Mouse (Mus musculus) limb, embryonic 10.5 days (tissue): Measurements from ENCODE around the gene B830017H08Rik. TPM values are rescaled to one million over a fixed set of nuclear protein-coding genes. Genes with fewer than 3 reads are reported as not detected.

Source experiments
- DNase-seq: peaks from one replicate; pipeline ENCODE4 v3.0.0-alpha.2; 2017; ENCODE audit warnings: low spot score
- H3K27ac ChIP-seq: fragments of 300-500 bp; sonication (generic); 2 replicates; pipeline ENCODE4 v1.5.1; 2016; ENCODE audit warnings: mild to moderate bottlenecking
- H3K27me3 ChIP-seq: fragments of 300-500 bp; sonication (generic); 2 replicates; pipeline ENCODE4 v1.6.1; 2016; ENCODE audit warnings: low read depth, mild to moderate bottlenecking; ENCODE audit not compliant: poor library complexity, severe bottlenecking
- H3K36me3 ChIP-seq: fragments of 300-500 bp; sonication (generic); 2 replicates; pipeline ENCODE4 v1.6.1; 2016; ENCODE audit warnings: mild to moderate bottlenecking, moderate library complexity
- H3K4me1 ChIP-seq: fragments of 300-500 bp; sonication (generic); 2 replicates; pipeline ENCODE4 v1.6.1; 2016
- H3K4me3 ChIP-seq: fragments of 300-500 bp; sonication (generic); 2 replicates; pipeline ENCODE4 v1.5.1; 2016; ENCODE audit warnings: mild to moderate bottlenecking, moderate library complexity
- H3K9me3 ChIP-seq: fragments of 300-500 bp; sonication (generic); replicated peaks from 2 replicates; pipeline ENCODE4 v1.6.1; 2016; ENCODE audit warnings: mild to moderate bottlenecking
- WGBS: fragments of 180-500 bp; shearing (Covaris S2); methylation state at CpG from one replicate; pipeline ENCODE4 v1.1.7; 2016; 5-methylcytosine and 5-hydroxymethylcytosine counted together
- polyA plus RNA-seq: library from polyadenylated mRNA; unstranded; fragments of >200 nt; fragmentation: Nextera tagmentation; extraction: Ambion mirVana; gene quantifications from 2 replicates; pipeline ENCODE4 v1.2.1, GENCODE M21; 2016

The B830017H08Rik gene
- polyA plus RNA-seq, 1 experiment from 2014 or later: 0.61 TPM

DNA sequence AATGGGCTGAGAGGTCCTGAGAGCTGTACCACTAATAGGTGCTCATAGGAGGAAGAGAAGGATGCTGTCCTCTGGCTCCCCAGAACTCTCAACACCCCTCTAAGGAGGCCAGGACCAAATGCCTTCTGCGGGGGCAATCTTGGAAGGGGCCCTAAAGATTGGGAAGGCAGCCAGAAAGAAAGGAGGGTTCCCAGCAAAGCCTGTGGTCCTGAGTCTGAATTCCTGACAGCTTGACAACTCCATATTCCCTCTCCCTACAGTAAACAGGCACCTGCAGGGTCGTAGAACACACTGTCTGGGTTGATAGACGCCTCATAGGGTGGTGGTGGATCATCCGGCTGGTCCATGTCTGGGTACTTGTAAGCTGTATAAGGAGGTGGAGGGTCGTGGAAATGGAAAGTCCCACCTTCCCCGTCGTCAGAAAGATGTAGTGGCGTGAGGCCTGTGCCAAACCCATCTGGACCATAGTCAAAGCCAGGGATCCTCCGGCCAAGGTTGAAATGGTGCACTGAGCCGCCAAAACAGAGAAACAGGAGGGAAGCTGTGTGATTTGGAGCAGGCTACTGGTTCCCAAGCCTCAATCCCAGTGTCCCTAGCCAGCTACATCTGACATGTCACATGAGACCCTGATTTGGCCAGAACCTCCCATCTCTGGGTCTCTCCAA is 10.9 kb downstream of the B830017H08Rik start:
- Histone ChIP-seq H3K4me1 (no peaks in the 10 kb centered on the region), H3K4me3 (no peak overlapping the region), H3K36me3 (peaks cover 90% of the 10 kb centered on the region), H3K27ac (no peak overlapping the region), H3K9me3 (no peaks in the 10 kb centered on the region), H3K27me3 (no peaks in the 10 kb centered on the region)
- DNase-seq: no peak
- 90% methylated on average over 10 of the region's 10 CpGs for WGBS

DNA sequence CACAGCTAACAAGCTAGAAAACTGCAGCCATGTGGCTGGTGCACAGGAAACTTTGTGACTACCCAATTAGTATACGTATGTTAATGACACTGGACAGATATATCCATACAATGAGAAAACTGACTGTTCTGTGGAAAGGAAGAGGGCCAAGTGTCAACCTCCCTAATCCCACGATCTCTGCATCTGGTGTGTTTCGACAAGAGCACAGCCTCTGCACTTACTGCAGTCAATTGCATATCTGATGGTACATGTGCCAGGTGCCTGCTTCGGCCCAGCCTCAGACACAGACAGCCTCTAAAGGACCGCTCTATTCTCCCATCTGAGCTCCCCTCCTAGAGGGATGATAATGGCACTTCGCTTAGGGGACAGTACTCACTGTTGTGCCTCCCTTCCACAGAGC is 15.5 kb downstream of the B830017H08Rik start:
- no peak for DNase-seq
- WGBS: 94% methylated on average over 6 of the region's 6 CpGs

DNA sequence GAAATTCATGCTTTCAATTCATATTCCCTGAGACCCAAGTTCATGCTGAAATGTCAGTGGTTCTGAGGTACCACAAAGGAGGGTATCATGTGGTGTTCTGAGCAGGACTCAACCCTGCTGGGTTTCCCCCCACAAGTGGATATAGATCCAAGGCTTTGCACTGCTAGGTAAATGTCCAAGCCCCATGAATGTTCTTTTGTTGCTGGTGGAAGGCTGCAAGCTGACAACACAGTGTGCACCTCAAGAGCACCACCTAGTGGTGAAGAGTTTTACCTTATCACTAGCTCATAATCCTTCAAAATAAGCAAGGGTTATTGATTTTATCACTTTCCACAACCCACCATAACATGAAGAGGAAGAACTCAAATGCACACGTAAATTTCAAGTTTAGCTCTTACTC is 16.0 kb downstream of the B830017H08Rik start:
- Histone ChIP-seq H3K9me3 (no peaks in the 10 kb centered on the region), H3K4me1 (no peaks in the 10 kb centered on the region), H3K27ac (0 out of 2 replicates have a peak overlapping the region, but pooled peaks have one; percentile 3), H3K4me3 (no peak overlapping the region), H3K36me3 (peaks cover 98% of the 10 kb centered on the region), H3K27me3 (no peaks in the 10 kb centered on the region)
- DNase-seq: peak; percentile 45
- 45% methylated on average over 1 of the region's 1 CpGs for WGBS

More for the DNA sequence above, 15.5 kb downstream of the B830017H08Rik start:
- no peaks in the 10 kb centered on the region for H3K4me1 ChIP-seq
- 0 out of 2 replicates have a peak overlapping the region, but pooled peaks have one; percentile 3 for H3K27ac ChIP-seq
- no peaks in the 10 kb centered on the region for H3K27me3 ChIP-seq
- H3K36me3 ChIP-seq: peaks cover 98% of the 10 kb centered on the region
- no peak overlapping the region for H3K4me3 ChIP-seq
- H3K9me3 ChIP-seq: no peaks in the 10 kb centered on the region

DNA sequence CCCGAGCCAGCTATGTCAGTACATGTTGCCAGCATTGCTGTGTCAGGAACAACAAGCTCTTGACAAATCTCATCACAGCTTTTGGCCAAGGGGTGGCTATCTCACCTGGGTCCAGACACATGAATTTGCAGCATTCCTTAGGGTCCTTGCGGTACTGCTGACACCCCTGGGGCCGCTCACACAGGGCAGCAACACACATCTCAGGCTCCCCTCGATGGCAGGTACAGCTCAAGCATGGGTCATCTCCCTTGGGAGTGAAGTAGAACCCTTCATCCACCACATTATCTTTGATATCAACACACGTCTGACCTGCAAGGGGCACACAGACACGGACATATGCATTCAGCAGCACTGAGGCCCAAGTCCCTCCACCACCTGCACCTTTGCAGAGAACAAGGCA is 16.6 kb downstream of the B830017H08Rik start:
- Histone ChIP-seq H3K27ac (no peak overlapping the region), H3K4me3 (no peak overlapping the region), H3K4me1 (no peaks in the 10 kb centered on the region), H3K27me3 (no peaks in the 10 kb centered on the region), H3K36me3 (peaks cover 98% of the 10 kb centered on the region), H3K9me3 (no peaks in the 10 kb centered on the region)
- WGBS: 85% methylated on average over 6 of the region's 6 CpGs
- DNase-seq: no peak

DNA sequence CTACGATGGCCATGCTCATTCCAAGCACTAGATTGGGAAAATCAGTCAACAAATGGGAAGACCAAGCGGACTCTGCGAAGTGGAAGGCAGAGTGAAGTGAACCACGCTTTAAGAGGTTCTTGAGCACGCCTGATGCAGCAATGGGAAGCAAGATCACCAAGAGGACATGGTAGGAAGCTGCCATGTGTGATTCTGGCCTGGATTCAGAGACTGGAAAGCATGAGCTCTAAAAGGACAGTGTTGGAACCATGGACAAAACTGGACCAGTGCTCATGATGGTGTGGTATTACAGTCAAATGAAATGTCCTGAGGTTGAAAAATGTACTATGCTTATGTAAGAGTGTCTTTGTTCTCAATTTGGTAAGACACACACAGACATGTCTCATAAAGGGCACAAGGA is 18.4 kb downstream of the B830017H08Rik start:
- no peaks in the 10 kb centered on the region for H3K9me3 ChIP-seq
- H3K36me3 ChIP-seq: peaks cover 97% of the 10 kb centered on the region
- 95% methylated on average over 5 of the region's 5 CpGs for WGBS
- no peaks in the 10 kb centered on the region for H3K4me1 ChIP-seq
- H3K27ac ChIP-seq: no peak overlapping the region
- H3K27me3 ChIP-seq: no peaks in the 10 kb centered on the region
- no peak for DNase-seq
- H3K4me3 ChIP-seq: no peak overlapping the region

DNA sequence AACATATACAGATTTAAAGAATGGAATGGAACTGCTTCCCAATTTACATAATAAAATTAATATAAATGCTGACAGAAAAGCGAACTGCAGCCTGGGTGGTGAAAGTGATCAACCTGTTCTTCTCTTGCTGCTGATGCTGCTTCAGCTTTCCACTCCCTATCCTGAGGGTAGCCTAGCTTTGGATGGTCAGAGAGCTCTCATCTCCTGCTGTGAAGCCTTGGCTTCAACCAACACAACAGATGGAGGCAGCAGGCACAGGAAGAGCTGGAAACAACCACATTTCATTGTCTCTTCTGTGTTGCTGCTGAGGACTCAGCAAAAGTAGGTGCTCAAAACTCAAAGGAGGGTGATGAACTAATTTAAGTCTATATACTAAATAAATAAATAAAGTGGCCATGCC is 18.9 kb downstream of the B830017H08Rik start:
- Histone ChIP-seq H3K36me3 (peaks cover 97% of the 10 kb centered on the region), H3K4me1 (no peaks in the 10 kb centered on the region), H3K27me3 (no peaks in the 10 kb centered on the region), H3K4me3 (no peak overlapping the region), H3K9me3 (no peaks in the 10 kb centered on the region), H3K27ac (no peak overlapping the region)
- no peak for DNase-seq
- 100% methylated on average over 1 of the region's 1 CpGs for WGBS

DNA sequence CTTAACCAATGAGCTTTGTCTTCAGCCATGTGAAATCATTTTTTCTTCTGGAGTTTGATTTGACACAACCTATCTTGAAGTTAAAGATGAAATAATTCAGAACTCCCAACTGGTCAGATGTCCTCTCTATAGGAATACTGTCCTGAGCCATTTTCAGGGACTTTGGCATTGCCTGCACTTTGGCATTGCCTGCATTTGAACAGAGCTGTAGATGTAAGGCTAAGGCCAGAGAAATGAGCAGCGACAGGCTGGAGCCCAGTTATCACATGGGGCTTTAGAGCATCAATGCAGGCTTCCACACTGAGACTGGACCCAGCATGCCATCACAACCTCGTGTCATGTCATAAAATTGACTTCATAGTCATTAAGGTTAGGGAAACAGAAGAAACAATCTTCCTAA is 20.3 kb downstream of the B830017H08Rik start:
- no peak for DNase-seq
- Histone ChIP-seq H3K4me1 (no peaks in the 10 kb centered on the region), H3K27ac (no peak overlapping the region), H3K4me3 (no peak overlapping the region), H3K27me3 (no peaks in the 10 kb centered on the region), H3K9me3 (no peaks in the 10 kb centered on the region), H3K36me3 (peaks cover 97% of the 10 kb centered on the region)
- 84% methylated on average over 2 of the region's 2 CpGs for WGBS

DNA sequence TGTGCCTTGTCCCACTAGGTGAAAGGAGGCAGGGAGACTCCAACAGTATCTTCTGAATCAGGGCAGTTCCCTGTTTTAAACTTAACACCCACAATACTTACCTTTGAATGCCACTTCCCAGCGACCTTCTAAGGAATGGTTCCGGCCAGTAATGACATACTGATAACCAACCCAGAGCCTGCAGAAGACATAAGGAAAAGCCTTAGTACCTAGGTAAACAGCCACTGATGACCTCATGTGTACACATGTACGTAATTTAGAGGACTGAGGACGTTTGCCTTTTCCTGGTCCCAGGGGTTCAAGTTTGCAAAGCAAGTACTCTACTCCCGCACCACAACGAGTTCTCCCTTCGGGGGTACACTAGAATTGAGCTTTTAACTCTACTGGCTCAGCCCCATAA is 24.2 kb downstream of the B830017H08Rik start:
- Histone ChIP-seq H3K4me3 (no peak overlapping the region), H3K9me3 (no peaks in the 10 kb centered on the region), H3K27me3 (no peaks in the 10 kb centered on the region), H3K27ac (no peak overlapping the region), H3K36me3 (peaks cover 96% of the 10 kb centered on the region), H3K4me1 (no peaks in the 10 kb centered on the region)
- DNase-seq: no peak
- 94% methylated on average over 7 of the region's 7 CpGs for WGBS

DNA sequence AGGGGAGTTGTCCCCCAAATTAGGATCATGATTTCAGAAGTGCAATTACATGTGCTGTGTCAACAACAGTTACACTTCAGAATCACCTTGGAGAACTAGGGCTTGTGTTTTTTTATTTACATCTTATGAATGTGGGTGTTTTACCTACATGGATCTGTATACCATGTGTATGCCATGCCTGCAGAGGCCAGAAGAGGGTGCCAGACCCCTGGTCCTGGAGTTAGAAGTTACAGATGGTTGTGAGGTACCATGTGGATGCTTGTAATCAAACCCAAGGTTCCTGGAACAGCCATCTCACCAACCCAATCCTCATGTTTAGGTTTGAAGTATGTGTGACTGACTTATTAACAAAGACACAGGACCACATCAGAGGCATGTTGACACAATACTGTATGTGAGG is 25.7 kb downstream of the B830017H08Rik start:
- no peak overlapping the region for H3K4me3 ChIP-seq
- H3K9me3 ChIP-seq: no peaks in the 10 kb centered on the region
- DNase-seq: no peak
- H3K36me3 ChIP-seq: peaks cover 92% of the 10 kb centered on the region
- no peaks in the 10 kb centered on the region for H3K4me1 ChIP-seq
- no peaks in the 10 kb centered on the region for H3K27me3 ChIP-seq
- no peak overlapping the region for H3K27ac ChIP-seq

DNA sequence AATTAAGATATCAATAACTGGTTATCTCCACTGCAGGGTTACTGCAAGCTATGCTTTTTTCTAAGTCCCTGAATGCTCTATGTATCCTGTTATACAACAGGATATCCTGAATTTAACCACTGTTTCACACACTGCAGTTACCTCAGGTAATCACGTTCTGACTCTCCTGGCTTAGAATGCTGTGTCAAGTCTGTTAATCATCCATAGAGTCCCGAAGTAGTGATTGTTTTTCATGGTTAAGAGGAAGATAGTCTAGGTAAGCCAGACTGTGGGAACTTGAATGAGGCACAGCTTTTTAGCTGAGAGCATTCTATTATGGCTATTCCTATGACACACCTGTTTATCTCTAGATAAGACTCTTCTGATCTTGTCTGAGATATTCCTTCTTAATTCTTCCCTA is 32.4 kb downstream of the B830017H08Rik start:
- whole genome bisulfite sequencing: 94% methylated on average over 2 of the region's 2 CpGs
- H3K9me3 ChIP-seq: no peaks in the 10 kb centered on the region
- DNase-seq: no peak
- H3K4me3 ChIP-seq: no peak overlapping the region
- H3K27me3 ChIP-seq: no peaks in the 10 kb centered on the region
- peaks cover 88% of the 10 kb centered on the region for H3K36me3 ChIP-seq
- no peaks in the 10 kb centered on the region for H3K4me1 ChIP-seq
- H3K27ac ChIP-seq: no peak overlapping the region

DNA sequence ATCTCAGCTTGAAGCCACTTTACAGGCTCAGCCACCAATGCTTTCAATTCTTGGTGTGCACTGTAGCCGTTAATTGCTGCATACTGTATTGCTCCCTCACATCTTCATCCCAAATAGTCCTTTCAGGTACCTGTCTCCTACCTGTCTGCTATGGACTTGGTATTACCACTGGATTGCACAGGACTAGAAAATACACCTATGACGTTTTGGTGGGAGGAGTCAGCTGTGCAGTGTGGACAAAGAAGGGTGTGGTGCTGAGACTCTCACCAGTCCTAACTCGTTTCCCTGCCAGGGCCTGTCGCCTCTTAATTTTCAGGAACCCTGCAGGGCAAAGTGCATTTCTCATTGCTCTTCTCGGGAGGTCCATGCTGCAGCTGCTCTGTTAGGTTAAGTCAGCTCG is 32.8 kb downstream of the B830017H08Rik start:
- Histone ChIP-seq H3K4me3 (no peak overlapping the region), H3K36me3 (peaks cover 88% of the 10 kb centered on the region), H3K9me3 (no peaks in the 10 kb centered on the region), H3K4me1 (no peaks in the 10 kb centered on the region), H3K27me3 (no peaks in the 10 kb centered on the region), H3K27ac (no peak overlapping the region)
- WGBS: 79% methylated on average over 6 of the region's 6 CpGs
- DNase-seq: no peak

DNA sequence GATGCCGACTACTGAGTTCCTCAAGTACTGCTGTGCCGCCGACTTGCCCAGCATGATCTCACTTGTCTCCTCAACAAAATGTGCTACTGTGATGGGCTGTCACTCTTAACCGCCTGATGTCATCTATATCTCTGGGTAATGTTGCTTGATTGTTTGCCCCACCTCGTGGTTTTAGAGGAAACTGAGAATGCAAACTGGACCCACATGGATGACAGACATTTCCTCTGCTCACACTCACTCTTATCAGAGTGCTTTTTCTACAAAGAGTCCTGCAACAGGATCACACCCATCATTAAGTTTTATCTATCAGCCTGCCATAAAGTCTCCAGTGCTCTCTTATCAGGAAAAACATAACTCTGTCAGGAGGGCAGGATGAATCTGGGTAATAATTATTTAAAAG is 38.3 kb downstream of the B830017H08Rik start:
- 87% methylated on average over 5 of the region's 5 CpGs for WGBS
- peaks cover 66% of the 10 kb centered on the region for H3K36me3 ChIP-seq
- H3K27me3 ChIP-seq: no peaks in the 10 kb centered on the region
- no peaks in the 10 kb centered on the region for H3K4me1 ChIP-seq
- H3K9me3 ChIP-seq: no peaks in the 10 kb centered on the region
- DNase-seq: no peak
- no peak overlapping the region for H3K27ac ChIP-seq
- no peak overlapping the region for H3K4me3 ChIP-seq

DNA sequence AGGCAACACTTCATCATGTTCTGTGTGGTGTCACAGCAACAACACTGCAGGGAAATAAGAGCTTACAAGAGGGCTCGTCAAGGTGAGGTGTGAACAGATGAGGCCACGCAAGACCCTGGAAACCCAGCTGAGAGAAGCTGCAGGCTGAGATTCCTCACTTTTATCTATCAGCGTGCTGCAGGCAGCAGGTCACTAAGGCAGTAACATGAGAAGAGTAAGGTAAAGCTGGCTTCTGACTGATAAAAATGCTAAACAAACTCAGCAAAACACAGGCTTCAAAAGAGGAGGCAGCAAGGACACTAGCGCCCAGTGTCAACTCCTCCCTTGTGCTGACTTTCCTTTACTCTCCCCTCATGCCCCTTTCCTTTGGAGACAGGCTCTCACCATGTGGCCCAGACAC is 40.1 kb downstream of the B830017H08Rik start:
- H3K36me3 ChIP-seq: peaks cover 66% of the 10 kb centered on the region
- no peak overlapping the region for H3K27ac ChIP-seq
- H3K4me1 ChIP-seq: no peaks in the 10 kb centered on the region
- no peak overlapping the region for H3K4me3 ChIP-seq
- WGBS: 39% methylated on average over 4 of the region's 4 CpGs
- H3K27me3 ChIP-seq: no peaks in the 10 kb centered on the region
- DNase-seq: no peak
- no peaks in the 10 kb centered on the region for H3K9me3 ChIP-seq

DNA sequence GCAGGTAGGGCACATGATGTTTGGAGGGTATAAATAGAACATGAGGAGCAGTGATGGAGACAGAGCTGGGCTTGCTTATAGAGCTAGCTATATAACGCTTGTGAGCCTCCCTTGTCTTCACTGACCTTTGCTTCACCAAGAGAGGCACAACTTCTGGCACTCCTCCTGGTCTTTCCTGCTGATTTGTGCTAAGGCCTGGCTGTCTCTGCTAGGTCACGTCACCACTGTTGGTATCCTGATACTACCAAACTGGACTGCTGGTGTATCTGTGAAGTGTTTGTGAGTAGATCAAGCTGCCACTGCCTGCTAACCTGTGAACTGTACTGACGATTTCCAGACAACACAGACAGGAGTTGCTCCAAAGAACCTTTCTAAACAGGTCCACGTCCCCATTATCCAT is 42.3 kb downstream of the B830017H08Rik start:
- no peak overlapping the region for H3K27ac ChIP-seq
- WGBS: 74% methylated on average over 4 of the region's 4 CpGs

More for the DNA sequence above, 42.3 kb downstream of the B830017H08Rik start:
- Histone ChIP-seq H3K27me3 (no peaks in the 10 kb centered on the region), H3K4me3 (no peak overlapping the region), H3K4me1 (no peaks in the 10 kb centered on the region), H3K9me3 (no peaks in the 10 kb centered on the region), H3K36me3 (peaks cover 64% of the 10 kb centered on the region)
- DNase-seq: no peak
